Mouse (Mus musculus): Measurements from ENCODE around the gene Zfp683.

GRCm38 (mm10) chr4:134011450-134012414 lies 41.9 kb upstream of the Zfp683 start:
- TF ChIP-seq CTCF (conservative IDR thresholded peaks at IDR 0.05; ENCODE audit: low read length) (no peak), POU5F1 (IDR thresholded peaks at IDR 0.05; ENCODE audit: borderline replicate concordance, low read length) (no peak)
